Mouse (Mus musculus) G1E (cell line): Measurements from ENCODE around the gene Spaca4. TPM values are rescaled to one million over a fixed set of nuclear protein-coding genes. Genes with fewer than 3 reads are reported as not detected.
A peak's percentile ranks its signal among the peaks of the same experiment; 100 is the strongest.

ENCODE experiments used
- ATAC-seq: 2 replicates; pipeline ENCODE4 v1.8.0; 2016; ENCODE audit warnings: mild to moderate bottlenecking; ENCODE audit not compliant: insufficient number of reproducible peaks, poor library complexity, low FRiP score, severe bottlenecking; ENCODE audit errors: extremely low read depth
- DNase-seq: peaks from one replicate; pipeline ENCODE4 v3.0.0; 2012; ENCODE audit warnings: low spot score
- H3K27me3 ChIP-seq: 2 replicates; pipeline ENCODE4 v1.6.1; 2012; ENCODE audit warnings: mild to moderate bottlenecking, low read length, inconsistent platforms; ENCODE audit not compliant: insufficient read depth
- H3K36me3 ChIP-seq: replicated peaks from 2 replicates; pipeline ENCODE3; 2012; ENCODE audit warnings: mild to moderate bottlenecking, inconsistent platforms
- H3K4me1 ChIP-seq: 2 replicates; pipeline ENCODE4 v1.6.1; 2012; ENCODE audit warnings: low read depth, low read length, inconsistent platforms, mixed read lengths; ENCODE audit not compliant: insufficient read depth
- H3K4me3 ChIP-seq: 2 replicates; pipeline ENCODE4 v1.5.1; 2012; ENCODE audit warnings: low read depth, mild to moderate bottlenecking, inconsistent platforms, low read length, moderate library complexity, mixed read lengths
- H3K9me3 ChIP-seq: replicated peaks from 2 replicates; pipeline ENCODE4 v1.6.1; 2012; ENCODE audit warnings: inconsistent platforms
- CTCF ChIP-seq: IDR thresholded peaks from 2 replicates; pipeline ENCODE4 v1.5.1; 2012; ENCODE audit warnings: low read depth, low read length, inconsistent platforms, mixed read lengths
- GATA1 ChIP-seq: IDR thresholded peaks from 2 replicates; pipeline ENCODE4 v1.6.1; 2012; ENCODE audit warnings: borderline replicate concordance, low read length, inconsistent platforms, mixed read lengths
- GATA2 ChIP-seq: IDR thresholded peaks from 2 replicates; pipeline ENCODE4 v1.6.1; 2012; ENCODE audit warnings: low read depth, low read length, inconsistent platforms, borderline replicate concordance
- POLR2AphosphoS5 ChIP-seq: IDR thresholded peaks from 2 replicates; pipeline ENCODE4 v1.6.1; 2012; ENCODE audit warnings: low read depth, low read length, inconsistent platforms; ENCODE audit not compliant: insufficient replicate concordance
- TAL1 ChIP-seq: conservative IDR thresholded peaks from 2 replicates; pipeline ENCODE4 v1.6.1; 2012; ENCODE audit warnings: low read depth, low read length, inconsistent platforms, mixed read lengths
- polyA plus RNA-seq: library from polyadenylated mRNA; stranded (reverse); fragments of >175 nt; gene quantifications from 2 replicates; pipeline ENCODE4 v1.2.3, GENCODE M21; 2012
- total RNA-seq, 2 experiments: library from RNA; stranded (forward) in 1 of 2; stranded (reverse) in 1 of 2; fragments of 200-1000 nt in 1 of 2; fragments of >200 nt in 1 of 2; fragmentation: Nextera tagmentation in 1 of 2; gene quantifications; 2 replicates each; pipeline ENCODE4 v1.2.3; 2014 to 2017

Spaca4 gene
- total and polyA plus RNA-seq, 3 experiments, result not detected

DNA sequence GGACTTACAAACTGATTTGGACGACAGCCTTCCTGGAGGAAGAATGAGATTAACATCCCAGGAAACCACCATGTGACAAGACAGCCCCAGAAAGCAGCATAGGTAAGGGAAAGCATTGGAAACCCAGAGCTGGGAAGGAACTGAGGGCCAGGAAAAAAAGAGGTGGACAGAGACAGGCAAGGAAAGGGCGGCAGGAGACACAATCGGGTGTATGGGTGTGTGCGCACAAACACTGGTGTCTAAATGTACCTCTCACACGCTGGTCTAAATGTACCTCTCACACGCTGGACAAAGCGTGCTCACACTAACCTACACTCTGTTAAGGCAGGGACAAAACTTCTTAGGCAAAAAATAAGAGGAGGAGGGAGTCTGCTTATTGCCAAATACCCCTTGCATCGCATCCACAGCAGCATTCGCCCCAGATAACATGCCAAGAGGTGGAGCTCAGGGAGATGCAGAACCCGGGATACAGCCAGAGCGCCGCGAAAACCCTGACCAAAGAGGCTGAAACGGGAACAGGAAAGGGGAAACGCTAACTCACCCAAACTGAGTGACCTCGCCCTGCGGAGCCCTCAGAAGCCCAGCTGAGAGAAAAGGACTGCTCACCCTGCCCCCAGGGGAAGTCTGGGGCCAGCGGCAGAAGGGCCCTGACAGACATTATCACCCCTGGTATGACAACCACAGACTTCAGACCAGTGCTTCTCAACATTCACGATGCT lies 9.7 kb downstream of the Spaca4 start:
- Histone ChIP-seq H3K27me3 (no peaks in the 10 kb centered on the region), H3K36me3 (peaks cover 76% of the 10 kb centered on the region), H3K4me1 (peaks cover 65% of the 10 kb centered on the region), H3K9me3 (no peaks in the 10 kb centered on the region), H3K4me3 (peak overlapping the region; percentile 77)
- TF ChIP-seq POLR2AphosphoS5 (no peak), GATA2 (no peak)
- DNase-seq (no peak), ATAC-seq (no peak)

DNA sequence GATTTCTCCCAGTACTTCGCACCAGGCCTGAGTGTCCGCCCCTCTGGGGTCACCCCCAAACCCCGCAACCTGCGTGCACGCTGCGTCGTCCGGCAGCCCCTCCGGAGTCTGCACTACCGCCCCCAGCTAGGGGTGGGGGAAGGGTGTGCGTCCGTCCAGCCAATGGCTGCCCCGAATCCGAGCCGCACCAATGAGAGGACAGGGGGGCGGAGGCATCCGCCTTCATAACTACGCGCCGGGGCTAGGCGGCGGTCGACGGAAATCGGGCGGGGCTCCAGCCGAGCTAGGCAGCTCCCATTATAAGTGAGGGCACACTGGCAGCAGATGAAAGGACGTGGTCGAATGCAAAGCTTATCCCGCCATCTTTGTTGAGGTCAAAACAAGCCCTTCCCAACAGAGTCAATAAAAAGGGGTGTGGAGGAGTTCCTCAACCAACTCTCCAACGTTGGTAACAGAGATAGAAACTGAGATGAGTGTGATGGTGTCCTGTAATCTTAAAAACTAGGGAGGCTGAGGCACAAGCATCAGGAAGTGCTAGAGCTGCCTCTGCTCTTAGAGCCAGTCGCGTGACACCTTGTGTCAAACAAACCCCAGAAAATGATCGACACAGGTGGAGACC lies 10.4 kb downstream of the Spaca4 start, which contains the start of gene Rpl18:
Gene Rpl18, plus strand, starts transcription at position 368 of the 619 bp plus-strand sequence.
- TF ChIP-seq GATA2, result no peak
- TF ChIP-seq CTCF, result no peak
- no peak for TF ChIP-seq GATA1
- TF ChIP-seq POLR2AphosphoS5, result no peak
- no peak for TF ChIP-seq TAL1
- peaks cover 76% of the 10 kb centered on the region for H3K36me3 ChIP-seq
- H3K27me3 ChIP-seq, result no peaks in the 10 kb centered on the region
- peaks cover 62% of the 10 kb centered on the region for H3K4me1 ChIP-seq
- ATAC-seq (peak; percentile 79), DNase-seq (peak; percentile 98)
- no peaks in the 10 kb centered on the region for H3K9me3 ChIP-seq
- peak within 1 kb of the TSS; percentile 77 for H3K4me3 ChIP-seq

DNA sequence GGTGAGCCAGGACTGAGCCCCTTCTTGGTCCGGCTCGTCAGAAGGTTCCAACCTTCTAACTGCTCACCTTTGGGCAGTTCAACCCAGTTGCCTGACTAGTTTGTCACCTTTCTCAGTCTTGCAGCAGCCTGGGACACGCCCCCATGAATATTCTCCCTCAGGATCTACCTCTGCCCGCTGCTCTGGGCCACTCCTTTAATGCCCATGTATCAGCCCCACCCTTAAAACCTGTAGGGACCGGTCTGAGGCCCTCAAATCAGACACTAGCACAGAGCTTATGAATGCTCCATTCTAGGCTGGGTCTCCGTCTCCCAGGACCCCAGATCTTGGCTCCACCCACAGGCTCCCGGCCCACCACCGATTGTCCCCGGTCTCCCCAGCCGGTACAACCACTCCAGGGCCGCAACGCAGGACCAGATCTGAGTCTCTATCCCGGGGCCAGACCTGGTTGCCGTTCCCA lies 11.0 kb downstream of the Spaca4 start:
- DNase-seq (no peak), ATAC-seq (no peak)
- Histone ChIP-seq H3K27me3 (no peaks in the 10 kb centered on the region), H3K36me3 (peaks cover 76% of the 10 kb centered on the region), H3K4me3 (peak overlapping the region; percentile 77), H3K4me1 (peaks cover 61% of the 10 kb centered on the region), H3K9me3 (no peaks in the 10 kb centered on the region)
- TF ChIP-seq POLR2AphosphoS5, result no peak
- TF ChIP-seq CTCF, result no peak
- no peak for TF ChIP-seq GATA2
- no peak for TF ChIP-seq TAL1
- no peak for TF ChIP-seq GATA1

DNA sequence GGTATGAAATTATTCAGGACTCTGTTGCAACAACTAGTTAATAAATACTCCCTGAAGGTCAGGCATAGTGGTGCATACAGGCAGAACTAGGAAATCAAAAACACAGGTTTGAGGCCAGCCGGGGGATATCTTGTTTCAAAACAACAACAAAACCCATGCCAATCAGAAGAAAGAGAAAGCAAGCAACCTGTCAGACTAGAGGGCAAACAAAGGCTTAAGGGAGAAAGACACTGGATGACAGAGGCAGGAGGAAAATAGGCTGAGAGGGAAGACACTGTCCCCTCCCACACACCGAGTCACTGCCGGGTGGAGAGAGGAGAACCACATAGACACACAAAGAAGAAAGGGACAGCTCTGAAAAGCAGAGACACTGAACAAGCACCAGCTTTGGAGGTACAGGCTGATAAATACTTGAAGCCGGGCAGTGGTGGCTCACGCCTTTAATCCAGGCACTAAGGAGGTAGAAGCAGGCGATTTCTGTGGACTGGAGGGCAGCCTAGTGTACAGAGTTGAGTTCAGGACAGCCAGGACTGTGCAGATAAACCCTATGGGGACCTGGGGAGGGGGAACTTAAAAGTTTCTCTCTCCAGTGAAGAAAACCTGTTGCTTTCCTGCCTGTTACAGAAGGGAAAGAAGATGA lies 11.6 kb downstream of the Spaca4 start:
- peak overlapping the region; percentile 77 for H3K4me3 ChIP-seq
- ATAC-seq (no peak), DNase-seq (no peak)
- peaks cover 76% of the 10 kb centered on the region for H3K36me3 ChIP-seq
- H3K27me3 ChIP-seq, result no peaks in the 10 kb centered on the region
- no peaks in the 10 kb centered on the region for H3K9me3 ChIP-seq
- peaks cover 60% of the 10 kb centered on the region for H3K4me1 ChIP-seq
- TF ChIP-seq CTCF (no peak), GATA2 (no peak), GATA1 (no peak), POLR2AphosphoS5 (no peak), TAL1 (no peak)

DNA sequence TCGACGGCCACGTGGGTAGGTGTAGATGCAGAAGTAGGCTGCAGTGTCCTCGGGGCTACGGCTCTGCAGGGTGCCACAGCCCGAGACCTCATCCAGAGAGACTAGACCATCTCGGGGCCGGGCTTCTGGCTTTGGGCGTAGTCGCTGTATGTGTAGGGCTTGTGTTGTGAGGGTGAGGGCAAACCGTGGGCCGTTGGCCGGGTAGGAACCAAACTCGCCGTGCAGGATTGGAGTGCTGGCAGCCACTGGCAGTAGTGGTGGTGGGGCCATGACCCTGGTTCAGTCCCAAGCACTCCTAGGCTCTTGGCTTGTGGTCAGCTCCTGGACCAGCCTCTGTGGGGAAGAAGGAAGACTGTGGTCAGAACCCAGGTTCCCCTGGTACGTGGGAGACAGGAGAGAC lies 12.2 kb downstream of the Spaca4 start:
- H3K9me3 ChIP-seq, result no peaks in the 10 kb centered on the region
- TF ChIP-seq CTCF, result no peak
- TF ChIP-seq GATA1, result no peak
- no peak for TF ChIP-seq GATA2
- TF ChIP-seq TAL1, result no peak
- TF ChIP-seq POLR2AphosphoS5, result no peak
- DNase-seq (no peak), ATAC-seq (no peak)
- H3K4me3 ChIP-seq, result no peak overlapping the region
- H3K36me3 ChIP-seq, result peaks cover 78% of the 10 kb centered on the region
- H3K4me1 ChIP-seq, result peaks cover 66% of the 10 kb centered on the region
- no peaks in the 10 kb centered on the region for H3K27me3 ChIP-seq

DNA sequence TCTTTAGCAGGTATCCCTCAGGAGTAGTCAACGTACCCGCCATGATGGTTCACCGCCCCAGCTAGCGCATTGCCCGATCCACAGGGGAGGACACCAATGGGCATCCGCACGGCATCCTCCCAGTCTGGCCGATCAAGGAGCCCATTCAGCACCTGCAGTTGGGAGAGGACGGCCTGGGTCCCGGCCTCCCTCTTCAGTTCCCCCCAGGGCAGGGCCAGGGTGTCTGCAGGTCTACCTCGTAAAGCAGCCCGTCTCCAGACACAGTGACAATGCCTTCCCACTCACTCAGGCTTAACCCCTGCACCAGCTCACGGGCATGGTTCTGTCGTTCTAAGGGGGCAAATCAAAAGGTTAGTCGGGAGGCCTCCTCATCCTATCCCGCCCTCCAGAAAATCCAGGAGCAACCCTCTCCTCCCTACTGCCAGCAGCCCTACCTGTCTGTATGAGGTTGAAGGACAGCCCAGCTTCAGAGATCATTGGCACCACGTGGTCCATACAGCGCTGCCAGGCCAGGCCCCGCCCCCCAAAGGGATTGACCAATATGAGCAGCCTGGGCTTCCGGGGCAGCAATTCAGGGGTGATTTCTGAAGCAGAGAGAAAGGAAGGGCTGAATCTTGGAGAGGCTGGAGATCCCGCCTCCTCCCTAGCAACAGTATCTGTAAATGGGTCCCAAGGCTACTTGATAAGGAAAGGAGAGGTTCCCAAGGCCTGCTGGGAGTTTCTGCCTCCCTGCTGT lies 13.4 kb downstream of the Spaca4 start:
- Histone ChIP-seq H3K4me3 (no peak overlapping the region), H3K36me3 (peaks cover 80% of the 10 kb centered on the region), H3K4me1 (peaks cover 77% of the 10 kb centered on the region), H3K9me3 (no peaks in the 10 kb centered on the region), H3K27me3 (no peaks in the 10 kb centered on the region)
- no peak for ATAC-seq
- DNase-seq, result no peak
- no peak for TF ChIP-seq CTCF
- TF ChIP-seq TAL1, result no peak
- no peak for TF ChIP-seq GATA2
- TF ChIP-seq GATA1, result no peak
- no peak for TF ChIP-seq POLR2AphosphoS5
